Mouse (Mus musculus) liver, adult 2 months (tissue): Measurements from ENCODE around the gene Lekr1.

Experiments used
- CTCF ChIP-seq: fragments of 200-500 bp; IDR thresholded peaks from 2 replicates; pipeline ENCODE4 v1.5.1; 2011; ENCODE audit warnings: low read depth, low read length, control low read depth
- POLR2A ChIP-seq: fragments of 200-500 bp; IDR thresholded peaks from 2 replicates; pipeline ENCODE4 v1.6.1; 2011; ENCODE audit warnings: low read length, control low read depth; ENCODE audit not compliant: insufficient read depth; ENCODE audit errors: extremely low read depth

DNA sequence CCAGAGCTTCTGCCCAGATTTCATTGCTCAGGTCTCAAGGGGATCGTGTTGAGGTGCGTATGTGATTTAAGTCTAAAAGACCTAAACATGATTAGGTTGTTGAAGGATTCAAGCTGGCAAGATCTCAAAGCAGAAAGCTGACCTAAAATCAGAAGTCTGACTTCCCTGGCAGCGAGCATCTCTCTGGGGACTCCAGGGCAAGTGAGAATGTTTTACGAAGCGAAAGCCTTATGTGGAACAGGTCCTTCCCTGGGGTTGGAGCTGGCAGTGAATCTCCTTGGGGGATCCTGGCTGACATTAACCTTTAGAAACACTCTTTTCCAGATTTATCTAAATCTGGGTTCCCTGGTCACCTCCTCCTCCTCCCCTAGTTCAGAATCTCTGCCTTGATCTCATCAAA is 187.7 kb downstream of the Lekr1 start:
- TF ChIP-seq CTCF (no peak), POLR2A (no peak)
